Mouse (Mus musculus): ENCODE measurements around the gene Dnah17. TPM values are rescaled to one million over a fixed set of nuclear protein-coding genes. Genes with fewer than 3 reads are reported as not detected.

Gene Dnah17
- polyA plus RNA-seq, 1 experiment, result 0.16 TPM

DNA sequence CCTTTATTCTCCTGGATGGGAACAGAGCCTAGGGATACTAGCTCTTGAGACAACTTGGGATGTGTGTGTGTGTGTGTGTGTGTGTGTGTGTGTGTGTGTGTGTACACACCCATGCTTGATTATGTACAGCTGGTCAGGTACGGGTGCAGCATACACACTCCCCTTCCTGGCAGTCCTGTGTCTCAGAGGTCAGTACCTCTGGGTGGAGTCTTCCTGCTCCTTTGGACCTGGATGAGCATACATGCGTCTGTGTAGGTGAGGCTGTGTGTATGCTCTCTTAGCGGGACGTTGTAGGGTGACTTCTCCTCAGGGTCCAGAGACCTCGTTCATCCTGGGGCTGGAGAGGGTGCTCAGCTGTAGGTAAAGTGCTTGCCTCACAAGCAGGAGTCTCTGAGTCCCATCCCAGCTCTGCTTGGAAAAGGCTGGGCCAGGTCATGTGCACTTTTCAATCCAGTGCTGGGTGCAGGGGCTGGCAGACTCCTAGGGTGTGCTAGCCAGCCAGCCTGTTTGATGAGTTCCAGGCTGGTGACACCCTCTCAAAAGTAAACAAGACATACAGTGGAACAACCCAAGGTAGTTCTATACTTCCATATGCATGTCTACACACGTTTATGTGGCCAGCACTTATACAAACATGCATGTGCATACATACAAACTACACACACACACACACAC is 131.0 kb downstream of the Dnah17 start:
- H3ac ChIP-seq (ENCODE audit: control insufficient read depth, insufficient read length), result no peak overlapping the region
- TF ChIP-seq MYOG (IDR thresholded peaks at IDR 0.05; ENCODE audit: control insufficient read depth in 1 of 3, insufficient read depth in 1 of 3, insufficient read length in 2 of 3, low read depth in 2 of 3) (no peak), MAX (IDR thresholded peaks at IDR 0.05; ENCODE audit: low read depth) (no peak), REST (IDR thresholded peaks at IDR 0.05; ENCODE audit: insufficient read depth, insufficient read length) (no peak), MYOD1 (IDR thresholded peaks at IDR 0.05; ENCODE audit: control insufficient read depth in 1 of 3, insufficient read length in 2 of 3, low read depth in 2 of 3) (no peak), SRF (IDR thresholded peaks at IDR 0.05; ENCODE audit: control insufficient read depth, insufficient read length, low read depth) (no peak), E2F4 (IDR thresholded peaks at IDR 0.05; ENCODE audit: insufficient read depth) (no peak), CEBPB (IDR thresholded peaks at IDR 0.05; ENCODE audit: insufficient read depth, poor library complexity, severe bottlenecking) (no peak), TCF3 (IDR thresholded peaks at IDR 0.05; ENCODE audit: insufficient read length, low read depth) (no peak), TCF12 (IDR thresholded peaks at IDR 0.05; ENCODE audit: insufficient read depth, poor library complexity, severe bottlenecking) (no peak), POLR2A (IDR thresholded peaks at IDR 0.05; ENCODE audit: insufficient read length, low read depth) (no peak), USF1 (IDR thresholded peaks at IDR 0.05; ENCODE audit: low read depth) (no peak), POLR2AphosphoS2 (IDR thresholded peaks at IDR 0.05; ENCODE audit: insufficient read length, low read depth) (no peak)
- H3K79me2 ChIP-seq (ENCODE audit: control insufficient read depth, insufficient read depth), result peaks cover 59% of the 10 kb centered on the region
- H3K4me3 ChIP-seq, result no peak overlapping the region
- no peak overlapping the region for H3K4me2 ChIP-seq (ENCODE audit: low read depth)
- peaks cover 25% of the 10 kb centered on the region for H3K36me3 ChIP-seq (ENCODE audit: control insufficient read depth, insufficient read depth)
- H3K27me3 ChIP-seq (ENCODE audit: control insufficient read depth, insufficient read depth, insufficient read length), result no peaks in the 10 kb centered on the region

DNA sequence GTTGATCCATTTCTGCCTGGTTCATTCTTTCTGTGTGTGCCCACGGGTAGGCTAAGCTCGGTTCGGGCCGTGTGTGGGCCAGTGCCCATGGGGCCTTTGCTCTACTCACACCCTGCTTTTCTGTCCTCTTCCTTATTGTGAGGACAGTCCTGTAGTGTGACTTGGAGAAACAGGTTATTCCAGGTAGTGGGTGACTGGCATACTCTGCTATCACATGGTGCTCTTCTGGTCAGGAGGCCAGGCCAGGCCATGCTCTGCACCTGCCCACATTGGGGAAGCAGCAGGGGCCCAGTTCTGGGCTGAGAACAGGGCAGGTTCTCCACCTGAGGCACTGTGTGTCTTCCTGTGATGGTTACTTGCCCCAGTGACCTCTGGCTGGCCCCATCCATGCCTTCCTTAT is 132.1 kb downstream of the Dnah17 start:
- TF ChIP-seq TCF3 (IDR thresholded peaks at IDR 0.05; ENCODE audit: insufficient read length, low read depth) (no peak), MYOD1 (IDR thresholded peaks at IDR 0.05; ENCODE audit: control insufficient read depth in 1 of 3, insufficient read length in 2 of 3, low read depth in 2 of 3) (no peak), SRF (IDR thresholded peaks at IDR 0.05; ENCODE audit: control insufficient read depth, insufficient read length, low read depth) (no peak), USF1 (IDR thresholded peaks at IDR 0.05; ENCODE audit: low read depth) (no peak), REST (IDR thresholded peaks at IDR 0.05; ENCODE audit: insufficient read depth, insufficient read length) (no peak), E2F4 (IDR thresholded peaks at IDR 0.05; ENCODE audit: insufficient read depth) (no peak), TCF12 (IDR thresholded peaks at IDR 0.05; ENCODE audit: insufficient read depth, poor library complexity, severe bottlenecking) (no peak), CEBPB (IDR thresholded peaks at IDR 0.05; ENCODE audit: insufficient read depth, poor library complexity, severe bottlenecking) (no peak), MYOG (IDR thresholded peaks at IDR 0.05; ENCODE audit: control insufficient read depth in 1 of 3, insufficient read depth in 1 of 3, insufficient read length in 2 of 3, low read depth in 2 of 3) (no peak), POLR2AphosphoS2 (IDR thresholded peaks at IDR 0.05; ENCODE audit: insufficient read length, low read depth) (no peak), MAX (IDR thresholded peaks at IDR 0.05; ENCODE audit: low read depth) (no peak), POLR2A (IDR thresholded peaks at IDR 0.05; ENCODE audit: insufficient read length, low read depth) (no peak)
- H3K4me2 ChIP-seq (ENCODE audit: low read depth), result no peak overlapping the region
- no peak overlapping the region for H3ac ChIP-seq (ENCODE audit: control insufficient read depth, insufficient read length)
- no peaks in the 10 kb centered on the region for H3K27me3 ChIP-seq (ENCODE audit: control insufficient read depth, insufficient read depth, insufficient read length)
- H3K4me3 ChIP-seq, result no peak overlapping the region
- peaks cover 23% of the 10 kb centered on the region for H3K36me3 ChIP-seq (ENCODE audit: control insufficient read depth, insufficient read depth)
- H3K79me2 ChIP-seq (ENCODE audit: control insufficient read depth, insufficient read depth), result peaks cover 69% of the 10 kb centered on the region

DNA sequence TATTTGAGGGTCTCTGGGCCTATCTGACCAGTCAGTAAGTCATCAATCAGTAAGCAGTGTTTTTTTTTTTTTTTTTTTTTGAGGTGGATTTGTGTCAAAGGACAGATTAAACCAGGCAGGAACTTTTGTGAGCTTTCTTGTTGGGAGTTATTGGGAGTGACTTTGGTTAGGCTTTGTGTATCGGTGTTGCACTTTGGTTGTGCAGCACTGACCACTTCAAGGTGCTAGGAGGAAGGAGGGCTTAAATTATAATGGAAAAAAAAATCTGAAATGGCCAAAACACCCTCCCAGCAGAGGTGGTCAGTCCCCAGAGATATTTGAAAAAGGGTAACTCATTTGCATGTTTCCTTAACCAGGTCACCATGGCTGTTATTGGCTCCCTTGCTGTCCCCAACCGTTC is 133.3 kb downstream of the Dnah17 start:
- no peaks in the 10 kb centered on the region for H3K27me3 ChIP-seq (ENCODE audit: control insufficient read depth, insufficient read depth, insufficient read length)
- H3K4me3 ChIP-seq, result no peak overlapping the region
- peaks cover 82% of the 10 kb centered on the region for H3K79me2 ChIP-seq (ENCODE audit: control insufficient read depth, insufficient read depth)
- H3ac ChIP-seq (ENCODE audit: control insufficient read depth, insufficient read length), result no peak overlapping the region
- H3K4me2 ChIP-seq (ENCODE audit: low read depth), result no peak overlapping the region
- H3K36me3 ChIP-seq (ENCODE audit: control insufficient read depth, insufficient read depth), result peaks cover 15% of the 10 kb centered on the region
- TF ChIP-seq POLR2A (IDR thresholded peaks at IDR 0.05; ENCODE audit: insufficient read length, low read depth) (no peak), USF1 (IDR thresholded peaks at IDR 0.05; ENCODE audit: low read depth) (no peak), SRF (IDR thresholded peaks at IDR 0.05; ENCODE audit: control insufficient read depth, insufficient read length, low read depth) (no peak), MYOG (IDR thresholded peaks at IDR 0.05; ENCODE audit: control insufficient read depth in 1 of 3, insufficient read depth in 1 of 3, insufficient read length in 2 of 3, low read depth in 2 of 3) (no peak), CEBPB (IDR thresholded peaks at IDR 0.05; ENCODE audit: insufficient read depth, poor library complexity, severe bottlenecking) (no peak), POLR2AphosphoS2 (IDR thresholded peaks at IDR 0.05; ENCODE audit: insufficient read length, low read depth) (no peak), TCF12 (IDR thresholded peaks at IDR 0.05; ENCODE audit: insufficient read depth, poor library complexity, severe bottlenecking) (no peak), E2F4 (IDR thresholded peaks at IDR 0.05; ENCODE audit: insufficient read depth) (no peak), MYOD1 (IDR thresholded peaks at IDR 0.05; ENCODE audit: control insufficient read depth in 1 of 3, insufficient read length in 2 of 3, low read depth in 2 of 3) (no peak), MAX (IDR thresholded peaks at IDR 0.05; ENCODE audit: low read depth) (no peak), REST (IDR thresholded peaks at IDR 0.05; ENCODE audit: insufficient read depth, insufficient read length) (no peak), TCF3 (IDR thresholded peaks at IDR 0.05; ENCODE audit: insufficient read length, low read depth) (no peak)

DNA sequence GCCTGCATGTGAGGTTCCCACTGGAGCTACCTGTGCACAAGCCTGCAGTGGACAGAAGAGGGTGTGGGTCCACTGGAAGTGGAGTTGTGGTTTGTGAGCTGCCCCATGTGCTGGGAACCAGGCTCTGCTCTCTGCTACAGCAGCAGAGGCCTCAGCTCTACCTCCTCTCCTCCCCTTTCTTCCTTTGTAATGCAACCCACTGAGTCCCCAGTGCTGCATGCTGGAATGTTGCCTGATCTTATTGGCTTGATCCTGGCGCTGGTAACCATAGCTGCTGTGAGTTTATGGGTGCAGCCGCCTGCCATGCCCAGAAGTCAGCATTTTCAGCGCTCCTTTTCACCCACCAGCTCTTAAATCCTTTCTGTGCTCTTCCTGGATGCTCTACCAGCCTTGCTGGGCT is 134.4 kb downstream of the Dnah17 start:
- H3K79me2 ChIP-seq (ENCODE audit: control insufficient read depth, insufficient read depth), result peaks cover 86% of the 10 kb centered on the region
- no peak for TF ChIP-seq CEBPB (IDR thresholded peaks at IDR 0.05; ENCODE audit: insufficient read depth, poor library complexity, severe bottlenecking)
- TF ChIP-seq USF1 (IDR thresholded peaks at IDR 0.05; ENCODE audit: low read depth), result no peak
- TF ChIP-seq SRF (IDR thresholded peaks at IDR 0.05; ENCODE audit: control insufficient read depth, insufficient read length, low read depth), result no peak
- no peak for TF ChIP-seq MYOD1 (IDR thresholded peaks at IDR 0.05; ENCODE audit: control insufficient read depth in 1 of 3, insufficient read length in 2 of 3, low read depth in 2 of 3)
- TF ChIP-seq MYOG (IDR thresholded peaks at IDR 0.05; ENCODE audit: control insufficient read depth in 1 of 3, insufficient read depth in 1 of 3, insufficient read length in 2 of 3, low read depth in 2 of 3), result no peak
- no peak for TF ChIP-seq POLR2AphosphoS2 (IDR thresholded peaks at IDR 0.05; ENCODE audit: insufficient read length, low read depth)
- no peak for TF ChIP-seq MAX (IDR thresholded peaks at IDR 0.05; ENCODE audit: low read depth)
- TF ChIP-seq REST (IDR thresholded peaks at IDR 0.05; ENCODE audit: insufficient read depth, insufficient read length), result no peak
- no peak for TF ChIP-seq TCF3 (IDR thresholded peaks at IDR 0.05; ENCODE audit: insufficient read length, low read depth)
- no peak for TF ChIP-seq TCF12 (IDR thresholded peaks at IDR 0.05; ENCODE audit: insufficient read depth, poor library complexity, severe bottlenecking)
- no peak for TF ChIP-seq E2F4 (IDR thresholded peaks at IDR 0.05; ENCODE audit: insufficient read depth)
- H3K4me3 ChIP-seq, result no peak overlapping the region
- H3K27me3 ChIP-seq (ENCODE audit: control insufficient read depth, insufficient read depth, insufficient read length), result no peaks in the 10 kb centered on the region
- no peak overlapping the region for H3ac ChIP-seq (ENCODE audit: control insufficient read depth, insufficient read length)
- peak overlapping the region; percentile 96 for H3K4me2 ChIP-seq (ENCODE audit: low read depth)
- peaks cover 4% of the 10 kb centered on the region for H3K36me3 ChIP-seq (ENCODE audit: control insufficient read depth, insufficient read depth)
